Mouse (Mus musculus) liver, postnatal 0 days (tissue): ENCODE results near the gene Samd10. TPM values are rescaled to one million over a fixed set of nuclear protein-coding genes. Genes with fewer than 3 reads are reported as not detected.

Experiments
- ATAC-seq: fragments of 200-750 bp; cut with Nextera tagmentation; 2 replicates; pipeline ENCODE4 v1.8.0; 2017; ENCODE audit warnings: mild to moderate bottlenecking, moderate library complexity
- DNase-seq: peaks from one replicate; pipeline ENCODE4 v3.0.0-alpha.2; 2016
- H3K27ac ChIP-seq: fragments of 300-500 bp; sonication (generic); 2 replicates; pipeline ENCODE4 v1.5.1; 2014; ENCODE audit warnings: antibody characterized with exemption, moderate library complexity, mild to moderate bottlenecking, low read depth
- H3K27me3 ChIP-seq: fragments of 300-500 bp; sonication (generic); 2 replicates; pipeline ENCODE4 v1.6.1; 2014; ENCODE audit warnings: low read length, control low read depth, mixed read lengths; ENCODE audit not compliant: insufficient read depth
- H3K36me3 ChIP-seq: fragments of 300-500 bp; sonication (generic); replicated peaks from 2 replicates; pipeline ENCODE4 v1.6.1; 2014; ENCODE audit warnings: mild to moderate bottlenecking, control low read depth, low read length, moderate library complexity, mixed read lengths; ENCODE audit not compliant: insufficient read depth
- H3K4me1 ChIP-seq: fragments of 300-500 bp; sonication (generic); 2 replicates; pipeline ENCODE4 v1.6.1; 2014; ENCODE audit warnings: antibody characterized with exemption, mild to moderate bottlenecking, control low read depth; ENCODE audit not compliant: insufficient read depth
- H3K4me2 ChIP-seq: fragments of 300-500 bp; sonication (generic); 2 replicates; pipeline ENCODE4 v1.6.1; 2014; ENCODE audit warnings: low read depth, mild to moderate bottlenecking, low read length, moderate library complexity, mixed read lengths
- H3K4me3 ChIP-seq: fragments of 300-500 bp; sonication (generic); 2 replicates; pipeline ENCODE4 v1.5.1; 2014; ENCODE audit warnings: low read depth, low read length
- H3K9ac ChIP-seq: fragments of 300-500 bp; sonication (generic); replicated peaks from 2 replicates; pipeline ENCODE4 v1.6.1; 2014; ENCODE audit warnings: mild to moderate bottlenecking, moderate library complexity
- H3K9me3 ChIP-seq: fragments of 300-500 bp; sonication (generic); 2 replicates; pipeline ENCODE4 v1.6.1; 2016; ENCODE audit warnings: mild to moderate bottlenecking, control low read depth, low read length, mixed read lengths
- CTCF ChIP-seq: sonication (generic); IDR thresholded peaks from 2 replicates; pipeline ENCODE4 v1.5.1; 2016; ENCODE audit warnings: antibody characterized with exemption, low read depth
- EP300 ChIP-seq: IDR thresholded peaks from 2 replicates; pipeline ENCODE4 v1.6.1; 2016; ENCODE audit warnings: antibody characterized with exemption, low read depth, mild to moderate bottlenecking
- WGBS: fragments of 180-500 bp; shearing (Covaris S2); extraction: QIAGEN DNeasy Blood & Tissue Kit; methylation state at CpG from one replicate; pipeline ENCODE4 v1.1.7; 2014; ENCODE audit not compliant: insufficient replicate concordance; 5-methylcytosine and 5-hydroxymethylcytosine counted together
- microRNA-seq: library from miRNA; unstranded; fragments of <30 nt; microRNA quantifications from one replicate; pipeline ENCODE4, GENCODE M21; 2016
- polyA plus RNA-seq: library from polyadenylated mRNA; unstranded; fragments of >200 nt; fragmentation: Nextera tagmentation; extraction: Ambion mirVana; gene quantifications from 2 replicates; pipeline ENCODE4 v1.2.1, GENCODE M21; 2015

The Samd10 gene
- polyA plus RNA-seq, 1 experiment from 2014 or later = 2.3 TPM

GRCm38 (mm10) chr2:181553772-181554171, 45.2 kb downstream of the Samd10 start:
- H3K4me2 ChIP-seq = no peak overlapping the region
- no peak overlapping the region for H3K9ac ChIP-seq
- no peaks in the 10 kb centered on the region for H3K4me1 ChIP-seq
- no peak for DNase-seq
- no peak overlapping the region for H3K4me3 ChIP-seq
- H3K9me3 ChIP-seq = no peaks in the 10 kb centered on the region
- TF ChIP-seq EP300 (no peak), CTCF (no peak)
- no peaks in the 10 kb centered on the region for H3K27me3 ChIP-seq
- H3K36me3 ChIP-seq = peaks cover 40% of the 10 kb centered on the region
- ATAC-seq = peak; percentile 63
- peak overlapping the region; percentile 45 for H3K27ac ChIP-seq

GRCm38 (mm10) chr2:181550233-181550632, 48.8 kb downstream of the Samd10 start:
- Histone ChIP-seq H3K27ac (no peak overlapping the region), H3K4me1 (no peaks in the 10 kb centered on the region), H3K36me3 (peaks cover 67% of the 10 kb centered on the region), H3K27me3 (no peaks in the 10 kb centered on the region), H3K4me3 (no peak overlapping the region), H3K9me3 (no peaks in the 10 kb centered on the region), H3K9ac (no peak overlapping the region), H3K4me2 (no peak overlapping the region)
- WGBS = 95% methylated on average over 2 of the region's 2 CpGs
- TF ChIP-seq CTCF = no peak
- no peak for TF ChIP-seq EP300
- no peak for ATAC-seq
- DNase-seq = no peak

DNA sequence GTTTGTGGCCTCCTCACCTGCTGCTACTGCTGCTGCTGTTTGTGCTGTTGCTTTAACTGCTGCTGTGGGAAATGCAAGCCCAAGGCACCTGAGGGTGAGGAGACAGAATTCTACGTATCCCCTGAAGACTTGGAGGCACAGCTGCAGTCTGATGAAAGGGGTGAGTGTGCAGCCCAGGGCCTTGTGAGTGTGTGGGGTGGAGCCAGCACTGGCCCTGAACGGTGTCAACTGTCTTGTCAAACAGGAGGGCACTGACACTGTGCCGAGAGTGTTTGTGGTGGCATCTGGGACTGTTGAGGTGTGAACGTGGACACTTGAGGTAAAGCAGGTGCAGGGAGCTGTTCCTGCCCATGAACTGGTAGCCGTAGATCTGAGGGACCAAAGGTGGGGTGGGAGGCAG, 50.3 kb downstream of the Samd10 start:
- Histone ChIP-seq H3K36me3 (peaks cover 71% of the 10 kb centered on the region), H3K27ac (no peak overlapping the region), H3K9me3 (no peaks in the 10 kb centered on the region), H3K9ac (no peak overlapping the region), H3K4me3 (no peak overlapping the region), H3K4me2 (no peak overlapping the region), H3K4me1 (no peaks in the 10 kb centered on the region), H3K27me3 (no peaks in the 10 kb centered on the region)
- ATAC-seq (no peak), DNase-seq (no peak)
- 84% methylated on average over 5 of the region's 5 CpGs for WGBS
- TF ChIP-seq EP300 (no peak), CTCF (no peak)

DNA sequence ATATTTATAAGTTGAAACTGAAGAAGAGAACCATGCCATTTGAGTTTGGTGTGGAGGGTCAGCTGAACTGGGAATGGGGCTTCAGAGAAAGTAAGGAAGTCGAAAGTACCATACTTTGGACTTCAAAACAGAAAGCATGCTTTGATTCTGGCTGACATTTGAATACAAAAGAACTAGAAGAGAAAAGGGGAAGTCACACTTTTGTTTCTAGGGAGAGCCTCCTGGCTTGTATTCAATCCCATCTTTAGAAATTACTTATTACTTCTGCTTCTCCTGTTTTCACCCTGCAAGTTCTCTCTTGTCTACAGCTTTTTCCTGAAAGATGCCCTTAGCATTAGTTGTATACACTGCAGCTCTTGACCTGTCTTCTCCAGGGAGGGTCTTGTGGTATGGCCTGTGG, 50.8 kb downstream of the Samd10 start:
- DNase-seq = no peak
- no peak overlapping the region for H3K4me3 ChIP-seq
- H3K36me3 ChIP-seq = peaks cover 71% of the 10 kb centered on the region
- no peak for ATAC-seq
- no peak overlapping the region for H3K4me2 ChIP-seq
- WGBS = 38% methylated on average over 1 of the region's 1 CpGs
- no peak overlapping the region; the same call in 1 of the 2 replicates for H3K9ac ChIP-seq
- H3K4me1 ChIP-seq = no peaks in the 10 kb centered on the region
- no peak for TF ChIP-seq CTCF
- TF ChIP-seq EP300 = no peak
- H3K27me3 ChIP-seq = no peaks in the 10 kb centered on the region
- no peaks in the 10 kb centered on the region for H3K9me3 ChIP-seq
- H3K27ac ChIP-seq = no peak overlapping the region

- Histone ChIP-seq H3K9ac (no peak overlapping the region), H3K9me3 (no peaks in the 10 kb centered on the region), H3K4me3 (no peak overlapping the region), H3K27ac (no peak overlapping the region), H3K27me3 (no peaks in the 10 kb centered on the region), H3K4me1 (no peaks in the 10 kb centered on the region), H3K4me2 (no peak overlapping the region), H3K36me3 (peaks cover 55% of the 10 kb centered on the region)
- TF ChIP-seq CTCF (no peak), EP300 (no peak)
- no peak for DNase-seq
- 68% methylated on average over 7 of the region's 7 CpGs for WGBS
- 0 out of 2 replicates have a peak, but pooled peaks have one; percentile 29 for ATAC-seq
Measured at GRCm38 (mm10) chr2:181546142-181546541, 52.9 kb downstream of the Samd10 start.

Small RNA genes lying within 50 kb of the gene (microRNA-seq; reads per million reads assigned to microRNA genes)
- not detected for gene Mir7006

Other genes starting within 250 kb of the Samd10 start
- 7.7 and 9.4 TPM in 2 replicates for gene Zgpat, start 234.3 kb downstream of the Samd10 start, polyA plus RNA-seq
- gene Arfrp1, start 233.8 kb downstream of the Samd10 start, polyA plus RNA-seq = 17.9 and 19.4 TPM in 2 replicates
- gene Lime1, start 219.1 kb downstream of the Samd10 start, polyA plus RNA-seq = 3.7 and 4.0 TPM in 2 replicates
- gene Zbtb46, start 139.8 kb downstream of the Samd10 start, polyA plus RNA-seq = 3.0 and 3.5 TPM in 2 replicates
- gene Abhd16b, start 106.0 kb downstream of the Samd10 start, polyA plus RNA-seq = 0.06 and 0.08 TPM in 2 replicates
- gene Tpd52l2, start 102.1 kb downstream of the Samd10 start, polyA plus RNA-seq = 51.8 and 52.5 TPM in 2 replicates
- gene Dnajc5, start 78.7 kb downstream of the Samd10 start, polyA plus RNA-seq = 20.5 and 24.7 TPM in 2 replicates
- 20.3 and 22.8 TPM in 2 replicates for gene Uckl1, start 14.3 kb downstream of the Samd10 start, polyA plus RNA-seq
- 16.7 and 17.5 TPM in 2 replicates for gene Prpf6, start 7.3 kb downstream of the Samd10 start, polyA plus RNA-seq
- 8.9 and 10.5 TPM in 2 replicates for gene Zfp512b, start 6.4 kb downstream of the Samd10 start, polyA plus RNA-seq
- not detected in 2 replicates for gene Gm29797, start 57.8 kb upstream of the Samd10 start, polyA plus RNA-seq
- gene Sox18, start 72.4 kb upstream of the Samd10 start, polyA plus RNA-seq = 11.4 and 12.2 TPM in 2 replicates
- gene Tcea2, start 81.1 kb upstream of the Samd10 start, polyA plus RNA-seq = 3.8 and 4.4 TPM in 2 replicates
- gene Rgs19, start 94.8 kb upstream of the Samd10 start, polyA plus RNA-seq = 18.6 and 20.5 TPM in 2 replicates
- gene Lkaaear1, start 99.2 kb upstream of the Samd10 start, polyA plus RNA-seq = not detected in 2 replicates
- 0.07 and 0.17 TPM in 2 replicates for gene Oprl1, start 115.8 kb upstream of the Samd10 start, polyA plus RNA-seq
- gene Myt1, start 164.1 kb upstream of the Samd10 start, polyA plus RNA-seq = not detected in 2 replicates
- gene Pcmtd2, start 238.6 kb upstream of the Samd10 start, polyA plus RNA-seq = 10.5 and 11.1 TPM in 2 replicates